Mouse (Mus musculus): ENCODE data around the gene Irf6.
A peak's percentile ranks its signal among the peaks of the same experiment; 100 is the strongest.

Gene Irf6

DNA sequence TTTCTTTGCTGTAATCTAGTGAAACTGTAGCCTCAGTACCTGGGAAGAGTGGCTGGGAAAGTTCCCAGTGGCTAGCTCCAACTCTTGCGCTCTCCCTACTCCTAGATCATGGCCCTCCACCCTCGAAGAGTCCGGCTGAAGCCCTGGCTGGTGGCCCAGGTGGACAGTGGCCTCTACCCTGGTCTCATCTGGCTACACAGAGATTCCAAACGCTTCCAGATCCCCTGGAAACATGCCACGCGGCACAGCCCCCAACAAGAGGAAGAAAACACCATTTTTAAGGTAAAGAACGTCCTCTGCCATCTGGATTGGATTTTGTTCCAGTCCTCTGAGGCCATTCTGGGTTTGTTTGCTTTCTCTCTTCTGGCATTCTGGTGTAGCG is 4.2 kb downstream of the Irf6 start:
- DNase-seq = no peak

- DNase-seq = no peak
Observed at GRCm38 (mm10) chr1:193159163-193159562, 6.3 kb downstream of the Irf6 start.

GRCm38 (mm10) chr1:193159613-193160012 is 6.7 kb downstream of the Irf6 start:
- peak; percentile 71 for DNase-seq

DNA sequence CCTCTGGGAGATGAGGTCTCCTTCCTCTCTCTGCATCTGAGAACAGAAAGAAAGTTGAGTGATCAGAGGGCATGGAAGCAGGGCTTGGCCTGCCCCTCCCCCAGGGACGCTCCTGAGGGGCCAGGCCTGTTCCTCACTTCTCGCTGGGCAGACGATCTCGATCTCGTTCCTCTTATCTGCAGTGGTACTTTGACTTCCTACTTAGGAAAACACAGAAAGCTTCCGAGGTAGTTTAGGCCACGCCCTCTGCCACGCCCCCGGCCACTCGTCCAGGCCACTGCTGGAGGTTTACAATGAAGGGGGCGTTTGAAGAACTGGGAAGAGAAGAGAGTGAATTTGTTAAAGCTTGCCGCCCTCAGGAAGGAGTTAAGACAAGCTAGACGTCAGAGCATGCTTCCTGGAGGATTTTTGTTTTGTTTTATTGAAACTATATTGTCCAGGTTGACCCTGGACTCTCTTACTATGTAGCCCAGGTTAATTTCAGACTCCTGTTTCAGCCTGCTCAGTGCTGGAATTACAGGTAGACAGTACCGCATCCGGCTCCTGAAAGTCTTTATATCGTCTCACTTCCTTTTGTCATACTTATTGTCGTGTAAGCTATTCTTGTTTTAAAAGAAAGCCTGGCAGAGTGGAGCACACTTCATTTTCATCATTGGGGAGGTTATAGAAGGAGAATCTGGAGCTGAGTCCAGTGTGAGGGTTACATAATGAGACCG is 7.6 kb downstream of the Irf6 start:
- peak; percentile 79 for DNase-seq

DNA sequence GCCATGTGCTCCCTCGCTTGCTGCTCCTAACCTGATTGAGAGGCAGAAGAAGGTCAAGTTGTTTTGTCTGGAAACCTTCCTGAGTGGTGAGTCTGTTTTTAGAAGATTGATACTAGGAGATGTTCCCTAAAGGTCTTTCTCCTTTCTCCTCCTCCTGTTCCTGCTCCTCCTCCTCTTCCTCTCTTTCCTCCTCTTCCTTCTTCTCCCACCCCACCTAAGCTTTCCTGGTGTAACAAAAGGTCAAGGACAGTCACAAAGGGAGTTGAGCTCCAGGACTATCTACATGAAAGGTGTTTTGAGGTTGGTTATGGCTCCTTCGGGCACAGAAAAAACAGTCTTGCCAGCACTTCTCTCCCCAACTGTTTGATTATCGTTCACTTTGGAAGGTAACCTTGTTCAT is 14.8 kb downstream of the Irf6 start, which contains the start of gene A130010J15Rik:
Gene A130010J15Rik (plus strand): TSS at position 301 of the 400 bp plus-strand sequence.
- DNase-seq = no peak

DNA sequence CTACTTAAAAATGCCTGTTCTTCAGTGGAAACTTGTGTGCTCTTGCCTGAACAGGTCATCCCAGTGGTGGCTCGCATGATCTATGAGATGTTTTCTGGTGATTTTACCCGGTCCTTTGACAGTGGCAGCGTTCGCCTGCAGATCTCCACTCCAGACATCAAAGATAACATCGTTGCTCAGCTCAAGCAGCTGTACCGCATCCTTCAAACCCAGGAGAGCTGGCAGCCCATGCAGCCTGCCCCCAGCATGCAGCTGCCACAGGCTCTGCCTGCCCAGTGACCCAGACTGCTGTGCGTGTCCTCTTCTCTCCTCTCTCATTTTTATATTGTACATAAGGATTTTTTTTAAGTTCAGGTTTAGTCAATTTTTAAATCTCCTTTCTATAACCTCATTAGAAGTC is 16.3 kb downstream of the Irf6 start:
- peak; percentile 74 for DNase-seq

DNA sequence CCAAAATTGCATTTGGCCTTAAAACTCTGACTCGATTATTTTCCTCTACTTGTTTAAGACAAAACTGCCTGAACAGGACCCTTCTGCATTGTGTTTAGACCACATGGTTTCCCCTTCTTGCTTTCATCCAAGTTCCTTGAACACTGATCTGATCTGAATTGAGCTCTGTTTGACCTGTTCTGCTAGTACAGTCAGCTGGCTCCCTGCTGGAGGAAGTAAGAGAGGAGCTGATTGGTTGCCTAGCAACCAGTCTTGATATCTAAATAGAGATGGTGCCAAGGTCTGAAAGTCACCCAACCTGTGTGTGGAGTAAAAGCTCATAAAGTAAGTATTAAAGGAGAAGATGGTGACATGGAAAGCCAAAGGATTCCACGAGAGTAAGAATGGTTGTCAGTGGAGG is 16.9 kb downstream of the Irf6 start:
- DNase-seq = peak; percentile 53

- peak; percentile 98 for DNase-seq
Observed at GRCm38 (mm10) chr1:193172991-193173809, 20.3 kb downstream of the Irf6 start.

- no peak for DNase-seq
Observed at GRCm38 (mm10) chr1:193173810-193174129, 20.9 kb downstream of the Irf6 start.

GRCm38 (mm10) chr1:193174143-193174733 is 21.3 kb downstream of the Irf6 start:
- peak; percentile 35 for DNase-seq

DNA sequence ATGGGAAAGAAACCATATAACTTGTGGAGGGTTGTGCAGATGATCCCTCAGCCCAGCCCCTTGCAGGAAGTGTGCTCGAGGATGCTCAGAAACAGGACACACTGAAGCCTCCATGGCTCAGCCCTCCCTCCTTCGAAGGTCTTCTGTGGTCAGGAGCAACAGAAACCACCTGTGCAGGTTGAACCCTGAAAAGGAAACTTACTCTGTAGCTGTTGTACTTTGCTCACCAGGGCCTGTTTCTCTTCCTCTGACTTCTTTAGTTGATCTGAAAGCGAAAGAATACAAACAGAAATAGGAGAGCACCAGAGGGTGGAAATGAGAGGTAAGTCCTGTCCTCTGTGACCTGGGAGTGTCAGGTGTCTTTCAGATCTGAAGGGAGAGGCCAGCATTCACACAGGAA is 28.2 kb downstream of the Irf6 start:
- no peak for DNase-seq

DNA sequence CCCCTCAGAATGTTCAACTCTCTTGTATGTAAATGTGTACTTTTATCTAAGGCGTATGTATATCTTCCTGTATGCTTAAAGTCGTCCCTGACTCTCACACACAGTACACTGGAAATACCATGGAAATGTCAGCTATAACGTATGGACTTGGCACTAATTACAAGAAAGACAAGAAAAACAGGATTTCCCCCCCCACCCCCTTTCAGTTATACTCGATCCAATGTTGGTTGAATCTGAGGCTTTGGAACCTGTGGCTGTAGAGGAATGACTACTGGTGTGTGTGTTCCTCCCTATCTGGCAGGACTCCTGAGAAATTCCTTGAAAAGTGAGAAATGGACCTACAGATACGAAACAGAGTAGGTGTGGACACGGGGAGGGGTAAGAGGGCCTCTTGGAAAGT is 35.3 kb downstream of the Irf6 start:
- no peak for DNase-seq

DNA sequence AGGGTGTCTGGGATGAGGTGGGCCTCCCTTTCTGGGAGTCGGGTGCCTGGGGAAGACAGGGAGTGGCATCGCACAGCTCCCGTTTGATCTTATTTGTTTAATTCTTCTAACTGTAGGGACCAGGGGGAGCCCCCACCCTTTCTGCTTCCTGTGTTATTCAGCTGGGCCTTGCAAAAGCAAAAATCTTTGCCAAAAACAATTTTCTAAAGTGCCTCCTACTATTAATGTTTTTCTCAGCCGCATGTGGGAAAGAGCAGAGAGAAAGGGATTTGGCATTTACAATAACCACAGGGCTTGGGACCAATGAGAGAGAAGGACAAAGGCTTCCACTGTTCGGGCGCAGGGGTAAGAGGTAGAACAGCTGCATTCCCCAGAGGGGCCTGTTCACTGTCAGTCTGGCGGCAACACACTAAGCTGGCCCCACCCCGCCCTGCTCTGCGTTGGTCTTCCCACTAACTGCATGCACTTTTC is 36.3 kb downstream of the Irf6 start:
- peak; percentile 75 for DNase-seq

DNA sequence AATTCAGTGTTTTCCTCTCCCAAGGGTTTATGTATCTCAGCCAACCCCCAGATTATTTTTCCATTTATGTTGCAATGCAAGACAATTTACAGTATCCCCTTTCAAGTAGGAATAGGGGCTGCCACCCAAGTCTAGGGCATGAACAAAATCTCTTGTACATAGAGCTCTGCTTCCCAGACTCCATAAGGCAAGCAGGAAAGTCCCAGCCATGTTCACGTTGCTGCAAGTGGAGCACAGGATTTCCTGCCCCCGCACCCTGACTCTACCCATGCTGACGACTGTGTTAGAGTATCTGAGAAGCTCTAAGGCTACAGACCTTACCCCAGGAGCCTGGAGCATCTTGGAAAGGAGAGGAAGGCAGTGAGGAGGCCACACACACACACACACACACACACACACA is 36.9 kb downstream of the Irf6 start:
- DNase-seq = no peak

DNA sequence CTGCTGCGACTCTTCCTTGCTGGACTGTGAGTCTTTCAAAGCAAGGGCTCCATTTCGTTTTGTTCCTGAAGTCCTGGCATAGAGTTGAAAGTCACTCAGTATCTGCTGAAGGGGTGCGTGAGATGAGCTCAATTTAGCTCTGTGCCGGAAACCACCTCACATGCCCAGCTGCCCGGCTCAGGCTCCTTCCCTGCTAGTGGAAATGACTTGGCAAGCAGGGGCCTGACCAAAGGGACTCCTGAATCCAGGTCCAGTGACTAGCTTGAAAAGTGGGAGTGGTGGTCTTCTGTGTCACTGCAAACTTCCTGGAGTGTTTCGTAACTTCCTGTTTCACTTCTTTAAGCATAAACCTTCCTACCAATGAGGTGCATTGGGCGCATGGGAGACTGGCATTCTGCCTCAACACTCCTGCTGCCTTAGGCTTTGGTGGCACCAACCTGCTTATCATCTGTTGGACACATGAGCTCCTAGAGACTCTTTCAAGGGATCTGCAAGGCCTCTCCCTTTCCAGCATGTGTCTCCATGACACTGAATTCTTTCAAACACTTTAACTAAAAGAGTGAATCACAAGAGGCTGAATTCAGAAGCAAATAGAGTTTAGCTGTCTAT is 38.9 kb downstream of the Irf6 start:
- DNase-seq = no peak

- no peak for DNase-seq
Observed at GRCm38 (mm10) chr1:193194416-193195140, 41.7 kb downstream of the Irf6 start.

DNA sequence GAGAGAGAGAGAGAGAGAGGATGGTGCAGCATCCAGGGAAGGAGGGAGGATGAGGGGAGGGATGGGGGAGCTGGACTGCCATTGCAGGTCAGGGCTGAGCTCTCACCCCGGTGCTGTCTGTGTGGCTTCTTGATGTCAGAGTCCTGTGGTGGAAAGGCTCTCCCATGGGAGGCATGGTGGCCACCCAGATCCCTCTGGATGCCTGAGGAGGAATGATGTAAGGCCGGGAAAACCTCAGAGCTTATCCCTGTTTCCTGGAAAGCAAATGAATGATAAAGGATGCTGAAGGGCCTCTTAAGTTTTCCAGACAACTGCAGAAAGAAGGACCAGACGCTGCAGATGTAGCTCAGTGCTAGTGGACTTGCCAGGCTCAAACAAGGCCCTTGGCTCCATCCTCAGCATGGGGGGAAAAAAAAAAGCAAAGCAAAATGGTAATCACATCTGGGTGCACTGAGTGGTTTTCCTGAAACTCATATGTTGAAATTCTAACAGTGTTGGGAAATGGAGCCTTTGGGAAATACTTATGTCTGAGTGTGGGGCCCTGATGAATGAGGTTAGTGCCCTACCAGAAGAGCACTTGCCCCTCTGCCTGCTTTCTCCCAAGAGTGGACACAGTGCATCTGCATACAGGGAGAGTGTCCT is 42.4 kb downstream of the Irf6 start:
- DNase-seq = peak; percentile 3

DNA sequence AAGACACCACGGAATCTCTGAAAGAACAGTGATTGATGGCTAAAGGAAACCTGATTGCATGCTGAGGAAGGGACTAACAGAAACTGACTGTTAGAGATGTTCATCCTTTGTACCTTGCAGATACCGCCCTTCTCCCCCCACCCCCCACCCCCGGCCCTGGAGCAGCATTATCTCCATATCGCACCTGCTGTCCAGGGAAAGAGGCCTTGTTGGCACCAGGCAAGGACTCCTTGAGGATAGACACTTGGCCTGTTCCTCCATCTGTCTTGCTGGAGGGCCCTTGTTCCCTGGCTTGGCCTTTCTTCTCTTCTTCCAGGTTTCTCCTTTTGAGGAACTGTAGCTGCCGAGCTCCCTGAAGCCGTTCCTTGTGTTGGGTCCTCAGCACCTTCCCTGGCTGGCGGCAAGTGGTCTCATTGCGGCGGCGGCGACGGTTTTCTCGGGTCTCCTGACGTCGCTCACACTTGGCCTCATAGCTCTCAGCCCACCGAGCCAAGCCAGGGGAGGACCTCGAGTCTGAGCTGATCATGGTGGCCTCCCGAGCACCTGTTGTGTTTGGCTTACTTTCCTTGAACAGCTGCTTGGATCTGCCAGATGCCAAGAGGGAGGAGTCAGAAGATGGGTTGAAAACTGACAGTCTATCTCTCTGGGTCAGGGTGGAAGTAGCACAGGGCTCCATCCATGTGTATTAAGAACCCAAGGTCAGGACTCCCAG is 44.7 kb downstream of the Irf6 start:
- DNase-seq = peak; percentile 32

- DNase-seq = no peak
Observed at GRCm38 (mm10) chr1:193198312-193198711, 45.4 kb downstream of the Irf6 start.

DNA sequence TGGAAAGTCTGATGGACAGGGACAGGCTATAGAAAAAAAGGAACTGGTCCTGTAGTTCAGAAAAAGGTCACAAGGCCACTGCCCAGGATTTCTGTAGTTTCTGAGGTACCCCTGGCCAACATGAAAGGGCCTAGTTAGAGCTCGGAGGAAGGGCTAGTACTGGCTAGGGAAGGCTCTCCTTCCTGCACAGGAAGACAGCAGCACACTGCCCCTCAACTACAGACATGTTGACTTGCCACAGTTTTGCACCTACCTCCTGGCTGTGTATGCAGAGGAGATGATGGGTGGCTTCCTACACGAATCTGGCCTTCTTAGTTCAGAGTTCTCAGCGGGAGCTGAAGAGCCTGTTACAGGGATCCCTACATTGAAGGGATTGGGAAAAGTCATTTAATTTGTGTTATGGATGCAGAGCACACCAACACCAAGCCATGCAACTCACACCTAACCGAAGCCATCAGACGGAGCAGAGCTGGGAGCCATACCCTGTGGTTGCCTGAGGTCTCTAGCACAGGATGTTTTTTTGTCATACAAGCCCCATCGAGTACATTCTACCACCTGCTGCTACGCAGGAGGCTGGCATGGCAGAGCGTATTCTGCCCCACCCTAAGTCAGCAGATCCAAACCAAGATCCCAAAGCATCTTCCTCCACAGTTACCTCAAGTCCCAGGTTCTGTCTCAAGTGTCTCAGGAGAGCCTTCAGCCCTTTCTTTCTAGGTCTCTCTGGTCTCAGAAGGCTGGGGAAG is 47.9 kb downstream of the Irf6 start:
- peak; percentile 75 for DNase-seq

DNA sequence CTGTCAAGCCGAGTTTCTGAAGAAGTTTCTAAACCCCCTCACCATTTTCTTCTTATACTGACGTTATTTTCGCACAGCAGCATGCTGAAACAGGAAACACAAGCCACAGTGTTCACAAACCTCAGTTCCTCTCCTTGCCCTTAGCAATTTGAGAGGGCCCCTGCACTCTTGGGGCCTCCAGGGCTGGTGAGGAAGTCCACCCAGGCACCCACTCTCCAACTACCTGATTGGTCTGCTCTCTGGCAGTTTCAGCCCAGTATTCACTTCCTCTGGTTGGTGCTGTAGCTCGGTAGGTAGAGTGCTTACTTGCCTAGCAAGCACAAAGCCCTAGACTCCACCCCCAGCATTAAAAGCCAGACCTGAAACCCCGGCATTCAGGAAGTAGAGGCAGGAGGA is 48.5 kb downstream of the Irf6 start, which contains the start of gene Traf3ip3:
Gene Traf3ip3 (minus strand): TSS at position 321 of the 396 bp plus-strand sequence.
- DNase-seq = peak; percentile 87

Measured in thymus, postnatal 14 days (tissue).